Mouse (Mus musculus) MEL (cell line): ENCODE measurements around the gene Dand5. TPM values are rescaled to one million over a fixed set of nuclear protein-coding genes. Genes with fewer than 3 reads are reported as not detected.

Experiments
- DNase-seq: peaks from one replicate; pipeline ENCODE4 v3.0.0; 2011; ENCODE audit warnings: low read depth, low spot score
- H3K27ac ChIP-seq: 2 replicates; pipeline ENCODE4 v1.5.1; 2012; ENCODE audit warnings: low read depth, mild to moderate bottlenecking, control low read depth, low read length, moderate library complexity; ENCODE audit not compliant: control insufficient read depth
- H3K27me3 ChIP-seq, 2 experiments: fragments of 150-350 bp in 1 of 2; sonication (generic) in 1 of 2; 2 replicates each; pipeline ENCODE4 v1.6.1; 2012; ENCODE audit warnings: low read length in 2 of 2, mild to moderate bottlenecking in 2 of 2, improper control_type of control experiment in 1 of 2, moderate library complexity in 1 of 2; ENCODE audit not compliant: insufficient read depth in 2 of 2, control insufficient read depth in 1 of 2
- H3K36me3 ChIP-seq, 2 experiments: 2 replicates each; pipeline ENCODE4 v1.6.1; 2012 to 2014; ENCODE audit warnings: low read length in 2 of 2, improper control_type of control experiment in 1 of 2, inconsistent platforms in 1 of 2, mild to moderate bottlenecking in 1 of 2; ENCODE audit not compliant: insufficient read depth in 2 of 2, control insufficient read depth in 1 of 2
- H3K4me1 ChIP-seq, 2 experiments: fragments of 150-350 bp in 1 of 2; sonication (generic) in 1 of 2; 2 replicates each; pipeline ENCODE4 v1.6.1; 2012; ENCODE audit warnings: low read length in 2 of 2, improper control_type of control experiment in 1 of 2, mild to moderate bottlenecking in 1 of 2; ENCODE audit not compliant: insufficient read depth in 2 of 2, control insufficient read depth in 1 of 2
- H3K4me3 ChIP-seq, 2 experiments: fragments of 150-350 bp in 1 of 2; sonication (generic) in 1 of 2; 2 replicates each; pipeline ENCODE4 v1.5.1; 2012; ENCODE audit warnings: low read depth in 2 of 2, low read length in 2 of 2, mild to moderate bottlenecking in 2 of 2, moderate library complexity in 2 of 2, control low read depth in 1 of 2, improper control_type of control experiment in 1 of 2; ENCODE audit not compliant: control insufficient read depth in 1 of 2, insufficient read depth in 1 of 2
- H3K79me2 ChIP-seq: 2 replicates; pipeline ENCODE4 v1.6.1; 2012; ENCODE audit warnings: mild to moderate bottlenecking, low read length, moderate library complexity; ENCODE audit not compliant: control insufficient read depth, poor library complexity, insufficient read depth
- H3K9ac ChIP-seq: 2 replicates; pipeline ENCODE4 v1.6.1; 2012; ENCODE audit warnings: low read depth, mild to moderate bottlenecking, control low read depth, low read length, moderate library complexity; ENCODE audit not compliant: control insufficient read depth, poor library complexity, severe bottlenecking
- H3K9me3 ChIP-seq: fragments of 150-350 bp; sonication (generic); replicated peaks from 2 replicates; pipeline ENCODE4 v1.6.1; 2012; ENCODE audit warnings: mild to moderate bottlenecking, low read length, improper control_type of control experiment, moderate library complexity; ENCODE audit not compliant: insufficient read depth
- CHD1 ChIP-seq: IDR thresholded peaks from 2 replicates; pipeline ENCODE4 v1.6.1; 2012; ENCODE audit warnings: low read depth, mild to moderate bottlenecking, inconsistent platforms, low read length, improper control_type of control experiment
- HCFC1 ChIP-seq: IDR thresholded peaks from 2 replicates; pipeline ENCODE4 v1.6.1; 2012; ENCODE audit warnings: low read depth, mild to moderate bottlenecking, inconsistent platforms, low read length, improper control_type of control experiment, moderate library complexity
- KAT2A ChIP-seq: conservative IDR thresholded peaks from 2 replicates; pipeline ENCODE4 v1.6.1; 2012; ENCODE audit warnings: low read depth, low read length, improper control_type of control experiment, inconsistent platforms
- MXI1 ChIP-seq: IDR thresholded peaks from 2 replicates; pipeline ENCODE4 v1.6.1; 2011; ENCODE audit warnings: mild to moderate bottlenecking, low read depth, low read length, improper control_type of control experiment
- MYB ChIP-seq: IDR thresholded peaks from 2 replicates; pipeline ENCODE4 v1.6.1; 2011; ENCODE audit warnings: mild to moderate bottlenecking, low read depth, low read length, improper control_type of control experiment
- MYC ChIP-seq: IDR thresholded peaks from 2 replicates; pipeline ENCODE4 v1.6.1; 2011; ENCODE audit warnings: low read depth, mild to moderate bottlenecking, low read length, improper control_type of control experiment, moderate library complexity
- NELFE ChIP-seq: IDR thresholded peaks from 2 replicates; pipeline ENCODE4 v1.6.1; 2011; ENCODE audit warnings: low read depth, low read length, improper control_type of control experiment
- POLR2A ChIP-seq, 2 experiments: IDR thresholded peaks; 2 replicates each; pipeline ENCODE4 v1.6.1; 2011 to 2012; ENCODE audit warnings: low read length in 2 of 2, mild to moderate bottlenecking in 2 of 2, control low read depth in 1 of 2, improper control_type of control experiment in 1 of 2, low read depth in 1 of 2, moderate library complexity in 1 of 2; ENCODE audit not compliant: control insufficient read depth in 1 of 2, insufficient read depth in 1 of 2, poor library complexity in 1 of 2
- POLR2AphosphoS2 ChIP-seq: IDR thresholded peaks from 2 replicates; pipeline ENCODE4 v1.6.1; 2011; ENCODE audit warnings: low read length, improper control_type of control experiment
- USF2 ChIP-seq, 2 experiments: IDR thresholded peaks; 2 replicates each; pipeline ENCODE4 v1.6.1; 2011 to 2012; ENCODE audit warnings: improper control_type of control experiment in 2 of 2, low read length in 2 of 2, borderline replicate concordance in 1 of 2, inconsistent platforms in 1 of 2, low read depth in 1 of 2, mild to moderate bottlenecking in 1 of 2; ENCODE audit not compliant: insufficient read depth in 1 of 2
- ZC3H11A ChIP-seq: IDR thresholded peaks from 2 replicates; pipeline ENCODE4 v1.6.1; 2012; ENCODE audit warnings: low read depth, mild to moderate bottlenecking, inconsistent platforms, low read length, improper control_type of control experiment
- polyA plus RNA-seq, 2 experiments: library from polyadenylated mRNA; stranded (reverse) in 1 of 2; unstranded in 1 of 2; fragments of >175 nt in 1 of 2; fragments of >200 nt in 1 of 2; gene quantifications; 2 replicates each; pipeline versions ENCODE4 v1.2.1 to v1.2.4; 2012; ENCODE audit warnings: low replicate concordance in 2 of 2, low read depth in 1 of 2; ENCODE audit not compliant: insufficient read length in 2 of 2, insufficient read depth in 1 of 2, missing spikeins in 1 of 2
- total RNA-seq: library from RNA; depleted of rRNA; stranded (reverse); fragments of 300-350 nt; gene quantifications from 2 replicates; pipeline ENCODE4 v1.2.3, GENCODE M21; 2012

Gene Dand5
- total and polyA plus RNA-seq, 3 experiments, result 1.7 to 2.2 TPM; not detected in 1

GRCm38 (mm10) chr8:84789855-84790486 lies 32.7 kb downstream of the Dand5 start:
- no peaks in the 10 kb centered on the region for H3K4me1 ChIP-seq

GRCm38 (mm10) chr8:84789345-84789744 lies 33.3 kb downstream of the Dand5 start:
- Histone ChIP-seq H3K4me3 (no peak overlapping the region), H3K79me2 (peaks cover 15% of the 10 kb centered on the region; the same call in 1 of the 2 replicates), H3K27me3 (no peaks in the 10 kb centered on the region), H3K4me1 (no peaks in the 10 kb centered on the region), H3K9me3 (no peaks in the 10 kb centered on the region)
- no peak for DNase-seq
- TF ChIP-seq ZC3H11A, result no peak
- no peak for TF ChIP-seq POLR2AphosphoS2
- TF ChIP-seq, all 39 proteins: peak for 0
- Histone ChIP-seq H3K36me3 (no peaks in the 10 kb centered on the region), H3K27ac (no peak overlapping the region), H3K9ac (no peak overlapping the region)

More at GRCm38 (mm10) chr8:84789855-84790486, 32.7 kb downstream of the Dand5 start:
- DNase-seq, result no peak
- Histone ChIP-seq H3K27me3 (no peaks in the 10 kb centered on the region), H3K9ac (no peak overlapping the region), H3K9me3 (no peaks in the 10 kb centered on the region), H3K79me2 (peaks cover 21% of the 10 kb centered on the region; the same call in 1 of the 2 replicates), H3K4me3 (no peak overlapping the region), H3K36me3 (no peaks in the 10 kb centered on the region), H3K27ac (no peak overlapping the region)
- TF ChIP-seq MYB, result no peak
- no peak for TF ChIP-seq USF2 (IDR thresholded peaks at IDR 0.05; ENCODE audit: borderline replicate concordance in 1 of 2, insufficient read depth in 1 of 2, low read depth in 1 of 2, low read length in 2 of 2)
- no peak for TF ChIP-seq HCFC1
- TF ChIP-seq MXI1, result no peak
- no peak for TF ChIP-seq KAT2A
- no peak for TF ChIP-seq NELFE
- TF ChIP-seq MYC, result no peak
- TF ChIP-seq POLR2A (IDR thresholded peaks at IDR 0.05; ENCODE audit: control insufficient read depth in 1 of 2, insufficient read depth in 1 of 2, low read depth in 1 of 2, low read length in 2 of 2, poor library complexity in 1 of 2), result no peak

- H3K9me3 ChIP-seq, result no peaks in the 10 kb centered on the region
- TF ChIP-seq HCFC1 (no peak), CHD1 (no peak)
- H3K4me1 ChIP-seq, result no peaks in the 10 kb centered on the region
- H3K9ac ChIP-seq, result no peak overlapping the region
- H3K27me3 ChIP-seq, result no peaks in the 10 kb centered on the region
- H3K79me2 ChIP-seq, result peaks cover 14% of the 10 kb centered on the region; the same call in 1 of the 2 replicates
- DNase-seq, result no peak
- no peak overlapping the region for H3K4me3 ChIP-seq
- no peaks in the 10 kb centered on the region for H3K36me3 ChIP-seq
- no peak overlapping the region for H3K27ac ChIP-seq
Observed at GRCm38 (mm10) chr8:84788896-84789295, 33.7 kb downstream of the Dand5 start.
